Comparison of ENCODE assay signal across 10 mouse cellular contexts in genomic region chr10:66930563-66930962, GRCm38 (mm10).
A peak's percentile ranks its signal among the peaks of the same experiment; 100 is the strongest.
DNase-seq lines count a peak whose midpoint lies in the region; ATAC-seq and TF ChIP-seq lines count a peak whose summit lies in the region.
"Had no signal": no experiment of that assay in that cellular context is flagged by ENCODE, and none has a peak within 500 bp of the region (broad histone marks: within the 10 kb centered on the region; RNA-seq: fewer than 3 reads in every experiment).

No protein-coding gene starts in this region.

- no peak for TF ChIP-seq EP300 in stomach, postnatal 0 days (optimal IDR thresholded peaks at IDR 0.05)

- no peaks in the 10 kb centered on the region for H3K9me3 ChIP-seq in stomach, postnatal 0 days (ENCODE audit: control insufficient read depth, low read length)
- H3K9me3 ChIP-seq: limb, embryonic 13.5 days had no signal

- H3K9ac ChIP-seq in stomach, postnatal 0 days (ENCODE audit: low read length), result no peak overlapping the region
- H3K9ac ChIP-seq: limb, embryonic 13.5 days had no signal

- DNase-seq in spleen, adult 2 months (ENCODE audit: low read depth in 1 of 2, low spot score in 2 of 2), result no peak
- DNase-seq in spleen, postnatal 4 days (ENCODE audit: low spot score in 2 of 2), result no peak
- peak; percentile 29 to 65 for DNase-seq in kidney, postnatal 25 days
- DNase-seq in stomach, postnatal 0 days (ENCODE audit: low spot score), result no peak
- DNase-seq in urinary bladder, adult 18-20 months (ENCODE audit: low spot score in 2 of 2), result no peak

- WGBS in spleen, adult 2 months, result 11% methylated on average over 10 of the region's 10 CpGs
- WGBS in stomach, postnatal 0 days, result 50% methylated on average over 10 of the region's 10 CpGs

- peaks cover 11% of the 10 kb centered on the region; the same call in 1 of the 2 replicates for H3K4me1 ChIP-seq in spleen, adult 2 months (ENCODE audit: control insufficient read depth, insufficient read depth, insufficient read length)
- peaks cover 53% of the 10 kb centered on the region for H3K4me1 ChIP-seq in bone marrow macrophage, adult 2 months (ENCODE audit: control insufficient read depth, insufficient read depth, low read length)
- no peaks in the 10 kb centered on the region for H3K4me1 ChIP-seq in stomach, postnatal 0 days (replicated peaks; ENCODE audit: control insufficient read depth, insufficient read depth)

- TF ChIP-seq POLR2A in spleen, adult 2 months (IDR thresholded peaks at IDR 0.05; ENCODE audit: low read depth, low read length), result no peak
- TF ChIP-seq POLR2A in bone marrow macrophage, adult 2 months (IDR thresholded peaks at IDR 0.05; ENCODE audit: borderline replicate concordance, low read depth, low read length), result no peak

- H3K27me3 ChIP-seq in spleen, adult 2 months (ENCODE audit: control insufficient read depth, insufficient read depth, low read length), result no peaks in the 10 kb centered on the region
- no peaks in the 10 kb centered on the region for H3K27me3 ChIP-seq in stomach, postnatal 0 days (ENCODE audit: control insufficient read depth, insufficient read depth, low read length)
- H3K27me3 ChIP-seq: limb, embryonic 13.5 days had no signal

- 0 out of 2 replicates have a peak, but pooled peaks have one; percentile 19 for ATAC-seq in stomach, postnatal 0 days (ENCODE audit: low FRiP score, low TSS enrichment)
- no peak for ATAC-seq in erythroid progenitor cell, adult 5-6 weeks (replicated peaks; ENCODE audit: low FRiP score, poor library complexity, severe bottlenecking)
- ATAC-seq: hindbrain, embryonic 16.5 days had no signal

- no peak overlapping the region for H3K4me3 ChIP-seq in spleen, adult 2 months (ENCODE audit: extremely low read depth, insufficient read depth, insufficient read length)
- peak overlapping the region; percentile 45 for H3K4me3 ChIP-seq in bone marrow macrophage, adult 2 months (ENCODE audit: insufficient read depth, low read length)
- H3K4me3 ChIP-seq in stomach, postnatal 0 days (ENCODE audit: low read depth, low read length), result no peak overlapping the region
- H3K4me3 ChIP-seq: limb, embryonic 13.5 days had no signal

- H3K36me3 ChIP-seq in spleen, adult 2 months (ENCODE audit: control insufficient read depth, insufficient read depth, low read length), result no peaks in the 10 kb centered on the region
- no peaks in the 10 kb centered on the region for H3K36me3 ChIP-seq in stomach, postnatal 0 days (ENCODE audit: control insufficient read depth, insufficient read depth, low read length)
- H3K36me3 ChIP-seq: limb, embryonic 13.5 days had no signal

- TF ChIP-seq CTCF in spleen, adult 2 months (IDR thresholded peaks at IDR 0.05; ENCODE audit: extremely low read depth, insufficient read depth, insufficient read length, insufficient replicate concordance), result no peak
- no peak for TF ChIP-seq CTCF in bone marrow macrophage, adult 2 months (IDR thresholded peaks at IDR 0.05; ENCODE audit: low read depth, low read length)
- no peak for TF ChIP-seq CTCF in stomach, postnatal 0 days (IDR thresholded peaks at IDR 0.05; ENCODE audit: low read depth)

- no peak overlapping the region for H3K4me2 ChIP-seq in stomach, postnatal 0 days (replicated peaks; ENCODE audit: low read depth)
- H3K4me2 ChIP-seq: limb, embryonic 13.5 days; midbrain, embryonic 11.5 days had no signal

- peak overlapping the region; percentile 45 for H3K27ac ChIP-seq in spleen, adult 2 months (ENCODE audit: insufficient read depth, low read length)
- H3K27ac ChIP-seq in bone marrow macrophage, adult 2 months (ENCODE audit: insufficient read depth, low read depth, low read length), result peak overlapping the region; percentile 87
- peak overlapping the region; percentile 50 for H3K27ac ChIP-seq in stomach, postnatal 0 days (replicated peaks)
- H3K27ac ChIP-seq: limb, embryonic 13.5 days had no signal

Comparison
In these comparisons a context has a peak if more than half of its experiments do, and no peak if none do; other contexts are left out.
1. DNase-seq: peak in kidney, postnatal 25 days (2 of 2); none in spleen, adult 2 months (0 of 2), spleen, postnatal 4 days (0 of 2), stomach, postnatal 0 days (single experiment) and urinary bladder, adult 18-20 months (0 of 2).
2. Peak in every context shown above with its lines, with median percentiles within 50 percentile points of each other: H3K27ac ChIP-seq.